Mouse (Mus musculus): ENCODE measurements around the gene Cd200.
"Not testable (repeated sequence)": the region's sequence is repeated elsewhere in the genome, so short reads cannot be mapped to it uniquely, and the experiment has no call there.

Gene Cd200

GRCm38 (mm10) chr16:45378147-45378943, 30.5 kb downstream of the Cd200 start:
- DNase-seq (ENCODE audit: low read depth, low spot score) = no peak

- DNase-seq (ENCODE audit: low read depth, low spot score) = no peak
Observed at GRCm38 (mm10) chr16:45377332-45377731, 31.5 kb downstream of the Cd200 start.

DNA sequence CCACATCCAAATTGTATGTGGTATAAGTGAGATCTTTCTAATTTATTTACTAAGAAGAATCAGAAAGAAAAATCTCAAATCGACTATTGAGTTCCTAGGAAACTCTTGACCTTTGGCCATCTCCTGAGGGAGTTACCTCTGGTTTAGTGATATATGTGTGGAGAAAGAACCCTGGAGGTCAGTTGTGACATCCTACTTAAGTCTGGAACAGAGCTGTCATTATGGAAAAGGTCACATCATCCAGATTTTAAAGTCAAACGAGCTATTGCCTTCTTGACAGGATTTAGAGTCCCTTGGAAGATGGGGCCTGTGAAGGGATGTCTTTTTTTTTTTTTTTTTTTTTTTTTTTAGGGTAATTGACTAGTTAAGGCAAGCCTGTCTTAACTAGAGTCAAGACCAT, 32.0 kb downstream of the Cd200 start:
- no peak for DNase-seq (ENCODE audit: low read depth, low spot score)

DNA sequence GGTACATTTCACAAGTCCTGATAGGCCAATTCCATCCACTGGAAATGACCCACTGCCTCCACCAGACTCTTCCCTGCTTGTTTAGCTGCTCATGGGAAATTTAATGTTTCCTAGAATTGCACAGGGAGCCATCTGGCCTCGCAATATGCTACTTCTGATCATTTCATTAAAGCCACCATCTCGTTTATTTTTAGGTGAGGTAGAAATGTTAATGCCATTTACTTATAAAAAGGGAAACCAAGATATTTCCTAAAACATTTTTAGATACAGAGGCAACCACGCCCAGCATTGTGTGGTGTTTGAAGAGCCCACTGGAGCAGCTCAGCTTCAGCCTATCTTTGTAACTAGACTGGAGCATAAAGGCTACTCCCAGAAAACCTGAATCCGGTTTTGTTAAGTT, 32.6 kb downstream of the Cd200 start:
- DNase-seq (ENCODE audit: low read depth, low spot score) = no peak

- DNase-seq (ENCODE audit: low read depth, low spot score) = no peak
Observed at GRCm38 (mm10) chr16:45375506-45376225, 33.2 kb downstream of the Cd200 start.

- no peak for DNase-seq (ENCODE audit: low read depth, low spot score)
Observed at GRCm38 (mm10) chr16:45374074-45374473, 34.8 kb downstream of the Cd200 start.

DNA sequence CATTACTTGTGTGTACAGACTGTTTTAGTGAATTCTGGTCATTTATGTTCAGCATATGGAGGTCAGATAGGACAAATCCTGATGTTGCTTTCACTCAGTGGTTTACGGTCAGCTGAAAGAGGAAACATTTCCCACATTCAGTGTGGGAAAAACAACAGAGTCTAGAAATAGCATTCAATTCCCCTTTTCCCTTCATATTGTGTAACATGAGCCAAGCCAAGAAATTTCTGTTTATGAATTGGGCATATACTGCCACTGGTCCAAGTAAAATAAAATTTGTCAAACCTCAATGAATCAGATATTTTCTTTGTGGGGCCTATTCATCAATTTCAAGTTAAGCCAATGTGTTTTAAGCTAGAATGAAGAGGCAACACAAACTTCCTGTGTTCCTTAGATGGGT, 37.8 kb downstream of the Cd200 start:
- DNase-seq (ENCODE audit: low read depth, low spot score) = no peak

DNA sequence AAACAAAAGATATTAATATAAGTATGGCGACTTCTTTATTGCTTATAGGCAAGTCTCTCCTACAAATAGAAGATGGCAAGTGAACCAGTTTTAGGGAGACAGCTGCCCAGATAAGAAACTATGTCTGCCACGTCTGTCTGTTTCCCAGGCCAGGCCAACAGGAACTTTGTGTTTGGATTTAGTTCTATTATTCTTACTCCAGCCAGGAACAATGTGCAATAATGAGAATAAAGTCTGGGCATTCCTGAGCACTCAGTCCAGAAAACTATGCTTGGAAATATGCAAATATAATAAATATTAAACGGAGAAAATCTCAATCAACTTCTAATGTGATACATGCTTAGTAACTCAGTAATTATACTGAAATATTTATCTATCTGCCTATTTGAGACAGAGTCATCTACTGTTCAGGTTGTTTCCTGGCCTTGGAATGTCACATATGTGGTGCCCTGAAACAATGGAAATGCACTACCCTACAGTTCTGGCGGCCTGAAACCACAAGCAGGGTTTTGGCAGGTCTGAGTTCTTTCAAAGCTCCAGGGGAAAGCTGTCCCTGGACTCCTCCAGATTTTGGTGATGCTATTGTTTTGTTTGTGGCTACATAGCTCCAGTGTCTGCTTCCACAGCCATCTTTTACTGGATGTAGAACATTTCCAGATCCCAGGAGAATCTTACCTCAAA, 39.4 kb downstream of the Cd200 start:
- no peak for DNase-seq (ENCODE audit: low read depth, low spot score)

DNA sequence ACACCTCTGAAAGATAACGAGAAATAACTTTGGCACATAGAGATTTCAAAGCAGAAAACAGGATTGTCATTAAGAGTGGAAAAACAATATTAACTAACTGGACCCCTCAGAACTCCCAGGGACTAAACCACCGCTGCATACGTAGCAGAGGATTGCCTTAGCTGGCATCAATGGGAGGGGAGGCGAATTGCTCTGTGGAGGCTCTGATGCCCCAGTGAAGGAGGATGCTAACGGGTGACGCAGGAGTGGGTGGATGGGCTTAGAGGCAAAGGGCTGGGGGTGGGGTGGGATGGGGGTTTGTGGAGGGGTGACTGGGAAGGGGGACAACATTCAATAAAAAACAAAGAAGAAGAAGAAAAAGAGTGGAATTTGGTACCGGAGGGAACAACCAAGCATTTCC, 42.7 kb downstream of the Cd200 start:
- DNase-seq (ENCODE audit: low read depth, low spot score) = no peak

GRCm38 (mm10) chr16:45365353-45365752, 43.5 kb downstream of the Cd200 start:
- DNase-seq (ENCODE audit: low read depth, low spot score) = no peak

- no peak for DNase-seq (ENCODE audit: low read depth, low spot score)
Observed at GRCm38 (mm10) chr16:45364627-45365026, 44.2 kb downstream of the Cd200 start.

DNA sequence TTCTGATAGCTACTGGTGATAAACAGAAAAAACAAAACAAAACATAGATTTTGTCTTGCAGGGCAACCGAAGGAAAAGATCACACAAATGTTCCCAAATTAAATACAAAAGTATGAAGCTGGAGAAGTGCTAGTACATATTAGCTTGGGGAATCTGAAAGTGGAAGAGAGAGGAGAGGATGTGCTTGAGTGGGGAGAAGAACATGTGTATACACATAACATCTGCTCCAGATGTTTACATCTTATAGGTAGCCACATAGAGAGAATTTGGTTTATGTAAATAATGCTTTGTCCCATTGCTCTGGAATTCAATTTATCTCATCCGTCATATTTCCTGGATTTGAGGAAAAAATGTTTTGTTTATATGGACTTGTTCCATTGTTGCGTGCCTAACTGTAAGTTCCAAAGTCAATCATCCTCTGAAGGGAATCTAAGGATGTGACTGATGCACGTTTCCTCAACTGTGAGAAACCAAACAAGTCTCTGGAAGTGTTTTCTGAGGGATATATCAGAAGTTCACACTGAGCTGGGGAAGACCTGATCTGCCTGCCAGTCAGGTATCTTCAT, 45.3 kb downstream of the Cd200 start:
- no peak for DNase-seq (ENCODE audit: low read depth, low spot score)

DNA sequence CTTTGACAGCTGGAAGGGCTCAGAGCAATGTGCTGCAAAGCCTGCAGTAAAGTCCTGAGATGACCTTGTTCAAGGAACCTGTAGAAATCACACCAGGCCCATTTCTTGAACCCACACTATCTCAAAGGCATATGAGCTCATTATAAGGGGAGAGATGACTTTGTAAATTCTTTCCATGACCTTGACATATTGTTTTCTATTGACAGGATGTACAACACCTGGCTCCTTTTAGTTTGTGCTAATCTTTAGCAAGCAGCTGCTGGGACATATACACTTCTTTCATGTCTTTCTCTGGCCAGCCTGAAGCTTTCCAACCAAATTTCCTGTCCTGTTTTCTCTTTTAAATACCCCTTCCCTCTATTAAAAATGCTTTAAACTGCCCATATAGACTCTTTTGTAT, 47.4 kb downstream of the Cd200 start:
- peak; percentile 30 for DNase-seq (ENCODE audit: low read depth, low spot score)

DNA sequence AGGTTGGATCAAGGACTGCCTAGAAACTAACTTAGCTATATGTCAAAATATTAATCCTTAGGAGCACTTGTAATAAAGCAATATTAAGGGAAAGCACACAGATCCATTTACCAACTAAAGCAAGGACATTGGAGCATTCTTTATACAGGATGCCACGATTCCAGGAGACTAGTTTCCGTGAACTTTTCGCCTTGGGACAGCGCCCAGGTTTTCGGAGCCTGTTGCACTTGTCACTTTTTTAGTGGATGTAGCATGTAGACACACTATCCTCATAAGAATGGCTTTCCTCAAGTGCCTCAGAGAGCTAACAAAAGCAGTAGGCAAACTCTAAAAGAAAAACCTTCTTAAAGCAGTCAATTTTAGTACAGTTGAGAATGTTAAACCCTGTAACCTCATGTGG, 50.4 kb downstream of the Cd200 start:
- not testable (repeated sequence) for DNase-seq (ENCODE audit: low read depth, low spot score)

DNA sequence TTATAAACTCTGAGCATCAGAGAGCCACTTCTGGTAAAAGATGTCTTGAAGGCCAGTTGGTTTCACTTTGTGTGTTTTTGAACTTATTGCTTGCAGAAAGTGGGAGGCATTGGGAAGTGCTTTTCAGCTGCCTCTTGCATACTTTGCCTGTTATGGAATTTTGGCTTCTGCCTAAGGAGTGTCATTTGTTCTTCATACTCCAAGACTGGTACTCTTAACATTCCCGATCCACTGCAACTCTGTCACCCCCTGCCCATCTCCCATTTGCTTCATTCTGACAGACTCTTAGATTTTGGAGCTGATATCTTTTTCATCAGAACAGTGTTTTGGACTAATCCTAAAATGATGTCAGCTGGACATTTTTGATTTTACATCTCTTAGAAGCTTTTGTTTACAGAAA, 51.7 kb downstream of the Cd200 start:
- no peak for DNase-seq (ENCODE audit: low read depth, low spot score)

DNA sequence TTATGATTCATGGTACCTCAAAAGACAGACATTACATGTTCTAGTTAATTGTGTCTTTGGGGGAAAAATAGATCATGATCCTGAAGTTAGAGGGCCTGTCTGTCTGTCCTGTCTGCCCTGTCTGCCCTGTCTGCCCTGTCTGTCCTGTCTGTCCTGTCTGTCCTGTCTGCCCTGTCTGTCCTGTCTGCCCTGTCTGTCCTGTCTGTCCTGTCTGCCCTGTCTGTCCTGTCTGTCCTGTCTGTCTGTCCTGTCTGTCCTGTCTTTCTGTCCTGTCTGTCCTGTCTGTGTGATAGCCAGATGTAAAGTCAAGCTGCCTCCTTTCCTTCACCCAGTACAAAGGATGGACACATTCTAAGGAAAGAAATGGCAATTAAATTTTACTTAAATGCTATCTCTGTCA, 56.0 kb downstream of the Cd200 start:
- DNase-seq (ENCODE audit: low read depth, low spot score) = peak; percentile 75

DNA sequence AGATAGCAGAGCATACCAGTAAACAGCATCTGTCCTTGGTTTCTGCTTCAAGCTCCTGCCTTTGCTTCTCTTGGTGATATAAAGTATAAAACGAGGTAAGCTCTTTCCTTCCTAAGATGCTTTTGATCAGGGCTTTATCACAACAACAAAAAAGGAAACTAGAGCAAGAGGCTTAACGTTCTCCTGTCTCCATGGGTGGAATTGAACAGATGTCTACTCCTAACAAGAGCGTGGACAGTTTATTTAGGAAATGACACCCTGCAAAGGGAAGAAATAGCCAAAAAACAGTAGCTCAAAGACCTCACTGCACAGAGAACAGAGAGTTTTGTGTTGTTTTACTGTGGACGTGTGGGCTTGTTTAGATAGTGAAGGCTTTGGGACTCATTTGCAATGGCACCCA, 58.1 kb downstream of the Cd200 start:
- DNase-seq (ENCODE audit: low read depth, low spot score) = no peak

- DNase-seq (ENCODE audit: low read depth, low spot score) = peak; percentile 26
Observed at GRCm38 (mm10) chr16:45349523-45350298, 59.1 kb downstream of the Cd200 start.

DNA sequence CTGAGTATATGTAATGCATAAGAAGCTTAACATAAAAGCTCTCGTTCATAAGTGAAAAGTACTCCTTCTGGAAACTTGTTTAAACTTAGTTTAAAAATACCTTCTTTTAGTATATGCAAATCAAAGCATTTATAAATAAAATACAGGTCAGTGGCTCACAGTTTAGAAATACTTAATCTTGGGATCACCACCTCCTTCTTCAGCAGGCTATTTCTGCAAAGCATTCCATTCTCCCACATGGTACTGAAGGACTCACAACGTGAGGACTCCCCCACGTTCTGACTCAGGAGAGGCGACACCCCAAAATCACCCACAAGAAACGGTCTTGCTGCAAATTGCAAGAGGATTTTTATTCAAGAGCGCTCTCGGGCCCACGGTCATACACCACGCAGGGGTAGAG, 60.6 kb downstream of the Cd200 start:
- DNase-seq (ENCODE audit: low read depth, low spot score) = not testable (repeated sequence)

- peak; percentile 78 for DNase-seq (ENCODE audit: low read depth, low spot score)
Observed at GRCm38 (mm10) chr16:45346930-45347387, 61.9 kb downstream of the Cd200 start.

DNA sequence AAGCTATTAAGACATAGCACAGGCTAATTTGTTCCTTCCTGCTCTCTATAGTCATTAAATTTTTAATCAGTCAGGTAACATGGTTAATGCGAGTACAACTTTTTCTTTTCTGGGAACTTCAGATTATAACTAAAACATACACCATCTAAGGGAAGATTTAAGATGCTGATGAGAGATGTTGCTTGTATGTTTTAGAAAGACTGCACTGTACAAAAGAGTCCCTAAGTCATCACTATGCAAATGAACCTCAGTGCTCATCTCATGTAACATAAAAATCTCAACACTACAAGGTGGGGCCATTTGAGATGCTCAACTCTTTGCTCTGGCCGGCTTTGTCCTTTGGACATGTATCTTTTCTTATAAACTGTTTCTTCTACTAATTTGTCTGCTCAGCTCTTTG, 62.5 kb downstream of the Cd200 start:
- peak; percentile 47 for DNase-seq (ENCODE audit: low read depth, low spot score)
